Mouse (Mus musculus): ENCODE measurements around the gene Hoxc10. TPM values are rescaled to one million over a fixed set of nuclear protein-coding genes. Genes with fewer than 3 reads are reported as not detected.

The Hoxc10 gene
- polyA plus RNA-seq, 1 experiment from 2014 or later: not detected

GRCm38 (mm10) chr15:102996548-102996947, 30.0 kb downstream of the Hoxc10 start:
- H3K27me3 ChIP-seq (replicated peaks; ENCODE audit: control insufficient read depth, insufficient read depth, low read length): peaks cover 93% of the 10 kb centered on the region
- no peaks in the 10 kb centered on the region for H3K36me3 ChIP-seq (ENCODE audit: control insufficient read depth, insufficient read depth)
- H3K4me3 ChIP-seq (replicated peaks; ENCODE audit: low read length): no peak overlapping the region
- peaks cover 10% of the 10 kb centered on the region for H3K4me1 ChIP-seq (replicated peaks; ENCODE audit: control insufficient read depth, insufficient read depth, low read length)
- H3K9ac ChIP-seq (replicated peaks; ENCODE audit: low read depth, low read length): no peak overlapping the region
- H3K4me2 ChIP-seq (ENCODE audit: low read length): no peak overlapping the region
- ATAC-seq: no peak
- H3K27ac ChIP-seq (ENCODE audit: low read length): no peak overlapping the region
- H3K9me3 ChIP-seq (ENCODE audit: control insufficient read depth, low read length): no peaks in the 10 kb centered on the region
- under 1% methylated on average over 9 of the region's 9 CpGs for WGBS

GRCm38 (mm10) chr15:102997431-102997830, 30.8 kb downstream of the Hoxc10 start:
- WGBS: 0% methylated on average over 3 of the region's 3 CpGs
- Histone ChIP-seq H3K4me3 (replicated peaks; ENCODE audit: low read length) (no peak overlapping the region), H3K4me2 (ENCODE audit: low read length) (no peak overlapping the region), H3K27me3 (replicated peaks; ENCODE audit: control insufficient read depth, insufficient read depth, low read length) (peaks cover 93% of the 10 kb centered on the region), H3K27ac (ENCODE audit: low read length) (no peak overlapping the region), H3K36me3 (ENCODE audit: control insufficient read depth, insufficient read depth) (no peaks in the 10 kb centered on the region), H3K9me3 (ENCODE audit: control insufficient read depth, low read length) (no peaks in the 10 kb centered on the region), H3K9ac (replicated peaks; ENCODE audit: low read depth, low read length) (no peak overlapping the region), H3K4me1 (replicated peaks; ENCODE audit: control insufficient read depth, insufficient read depth, low read length) (peaks cover 10% of the 10 kb centered on the region)
- no peak for ATAC-seq

GRCm38 (mm10) chr15:102997939-102998355, 31.4 kb downstream of the Hoxc10 start, which contains the start of gene Hoxc6:
TSS of gene Hoxc6 (plus strand) at chr15:102998257.
- H3K27me3 ChIP-seq (replicated peaks; ENCODE audit: control insufficient read depth, insufficient read depth, low read length): peaks cover 93% of the 10 kb centered on the region
- peak within 1 kb of the TSS; percentile 57 for H3K4me2 ChIP-seq (ENCODE audit: low read length)
- 1% methylated on average over 19 of the region's 19 CpGs for WGBS
- peak within 1 kb of the TSS; percentile 41 for H3K4me3 ChIP-seq (replicated peaks; ENCODE audit: low read length)
- H3K4me1 ChIP-seq (replicated peaks; ENCODE audit: control insufficient read depth, insufficient read depth, low read length): peaks cover 10% of the 10 kb centered on the region
- H3K9me3 ChIP-seq (ENCODE audit: control insufficient read depth, low read length): no peaks in the 10 kb centered on the region
- no peak for ATAC-seq
- H3K9ac ChIP-seq (replicated peaks; ENCODE audit: low read depth, low read length): no peak within 1 kb of the TSS; the same call in 1 of the 2 replicates
- H3K36me3 ChIP-seq (ENCODE audit: control insufficient read depth, insufficient read depth): no peaks in the 10 kb centered on the region
- no peak within 1 kb of the TSS for H3K27ac ChIP-seq (ENCODE audit: low read length)

- Histone ChIP-seq H3K27me3 (replicated peaks; ENCODE audit: control insufficient read depth, insufficient read depth, low read length) (peaks cover 95% of the 10 kb centered on the region), H3K4me1 (replicated peaks; ENCODE audit: control insufficient read depth, insufficient read depth, low read length) (peaks cover 10% of the 10 kb centered on the region), H3K4me2 (ENCODE audit: low read length) (peak overlapping the region; percentile 57), H3K27ac (ENCODE audit: low read length) (no peak overlapping the region), H3K36me3 (ENCODE audit: control insufficient read depth, insufficient read depth) (no peaks in the 10 kb centered on the region), H3K9ac (replicated peaks; ENCODE audit: low read depth, low read length) (no peak overlapping the region), H3K9me3 (ENCODE audit: control insufficient read depth, low read length) (no peaks in the 10 kb centered on the region), H3K4me3 (replicated peaks; ENCODE audit: low read length) (peak overlapping the region; percentile 41)
- ATAC-seq: peak; percentile 18; the same call in 1 of the 2 replicates
- WGBS: 1% methylated on average over 19 of the region's 19 CpGs
These were observed 32.1 kb downstream of the Hoxc10 start for GRCm38 (mm10) chr15:102998608-102999182.

GRCm38 (mm10) chr15:102999183-102999831, 32.7 kb downstream of the Hoxc10 start:
- Histone ChIP-seq H3K4me2 (ENCODE audit: low read length) (peak overlapping the region; percentile 57), H3K4me1 (replicated peaks; ENCODE audit: control insufficient read depth, insufficient read depth, low read length) (peaks cover 10% of the 10 kb centered on the region), H3K4me3 (replicated peaks; ENCODE audit: low read length) (peak overlapping the region; percentile 41), H3K9ac (replicated peaks; ENCODE audit: low read depth, low read length) (peak overlapping the region; percentile 37; the same call in 1 of the 2 replicates), H3K9me3 (ENCODE audit: control insufficient read depth, low read length) (no peaks in the 10 kb centered on the region), H3K27me3 (replicated peaks; ENCODE audit: control insufficient read depth, insufficient read depth, low read length) (peaks cover 98% of the 10 kb centered on the region), H3K36me3 (ENCODE audit: control insufficient read depth, insufficient read depth) (no peaks in the 10 kb centered on the region), H3K27ac (ENCODE audit: low read length) (no peak overlapping the region)
- under 1% methylated on average over 33 of the region's 33 CpGs for WGBS
- peak; percentile 85 for ATAC-seq

- H3K9ac ChIP-seq (replicated peaks; ENCODE audit: low read depth, low read length): no peak overlapping the region
- no peaks in the 10 kb centered on the region for H3K36me3 ChIP-seq (ENCODE audit: control insufficient read depth, insufficient read depth)
- ATAC-seq: peak; percentile 20; the same call in 1 of the 2 replicates
- 1% methylated on average over 11 of the region's 11 CpGs for WGBS
- no peak overlapping the region for H3K4me3 ChIP-seq (replicated peaks; ENCODE audit: low read length)
- no peaks in the 10 kb centered on the region for H3K9me3 ChIP-seq (ENCODE audit: control insufficient read depth, low read length)
- peaks cover 10% of the 10 kb centered on the region for H3K4me1 ChIP-seq (replicated peaks; ENCODE audit: control insufficient read depth, insufficient read depth, low read length)
- H3K27me3 ChIP-seq (replicated peaks; ENCODE audit: control insufficient read depth, insufficient read depth, low read length): peaks cover 98% of the 10 kb centered on the region
- H3K27ac ChIP-seq (ENCODE audit: low read length): no peak overlapping the region
- no peak overlapping the region for H3K4me2 ChIP-seq (ENCODE audit: low read length)
These were observed 33.4 kb downstream of the Hoxc10 start for GRCm38 (mm10) chr15:102999955-103000354.

- peaks cover 98% of the 10 kb centered on the region for H3K27me3 ChIP-seq (replicated peaks; ENCODE audit: control insufficient read depth, insufficient read depth, low read length)
- H3K9ac ChIP-seq (replicated peaks; ENCODE audit: low read depth, low read length): no peak overlapping the region
- no peaks in the 10 kb centered on the region for H3K36me3 ChIP-seq (ENCODE audit: control insufficient read depth, insufficient read depth)
- peaks cover 10% of the 10 kb centered on the region for H3K4me1 ChIP-seq (replicated peaks; ENCODE audit: control insufficient read depth, insufficient read depth, low read length)
- WGBS: under 1% methylated on average over 24 of the region's 24 CpGs
- no peak overlapping the region for H3K4me2 ChIP-seq (ENCODE audit: low read length)
- no peak overlapping the region for H3K27ac ChIP-seq (ENCODE audit: low read length)
- H3K4me3 ChIP-seq (replicated peaks; ENCODE audit: low read length): no peak overlapping the region
- ATAC-seq: no peak
- H3K9me3 ChIP-seq (ENCODE audit: control insufficient read depth, low read length): no peaks in the 10 kb centered on the region
These were observed 33.9 kb downstream of the Hoxc10 start for GRCm38 (mm10) chr15:103000501-103000901.

- Histone ChIP-seq H3K9ac (replicated peaks; ENCODE audit: low read depth, low read length) (no peak overlapping the region), H3K27me3 (replicated peaks; ENCODE audit: control insufficient read depth, insufficient read depth, low read length) (peaks cover 98% of the 10 kb centered on the region), H3K9me3 (ENCODE audit: control insufficient read depth, low read length) (no peaks in the 10 kb centered on the region), H3K4me3 (replicated peaks; ENCODE audit: low read length) (no peak overlapping the region), H3K36me3 (ENCODE audit: control insufficient read depth, insufficient read depth) (no peaks in the 10 kb centered on the region), H3K27ac (ENCODE audit: low read length) (no peak overlapping the region), H3K4me1 (replicated peaks; ENCODE audit: control insufficient read depth, insufficient read depth, low read length) (peaks cover 10% of the 10 kb centered on the region), H3K4me2 (ENCODE audit: low read length) (no peak overlapping the region)
- ATAC-seq: no peak
- WGBS: 6% methylated on average over 2 of the region's 2 CpGs
These were observed 34.8 kb downstream of the Hoxc10 start for GRCm38 (mm10) chr15:103001370-103001769.

GRCm38 (mm10) chr15:103002156-103002555, 35.6 kb downstream of the Hoxc10 start:
- no peak overlapping the region for H3K4me2 ChIP-seq (ENCODE audit: low read length)
- no peak overlapping the region for H3K27ac ChIP-seq (ENCODE audit: low read length)
- H3K4me3 ChIP-seq (replicated peaks; ENCODE audit: low read length): no peak overlapping the region
- no peak for ATAC-seq
- H3K4me1 ChIP-seq (replicated peaks; ENCODE audit: control insufficient read depth, insufficient read depth, low read length): peaks cover 10% of the 10 kb centered on the region
- 4% methylated on average over 4 of the region's 4 CpGs for WGBS
- no peaks in the 10 kb centered on the region for H3K9me3 ChIP-seq (ENCODE audit: control insufficient read depth, low read length)
- peaks cover 99% of the 10 kb centered on the region for H3K27me3 ChIP-seq (replicated peaks; ENCODE audit: control insufficient read depth, insufficient read depth, low read length)
- no peaks in the 10 kb centered on the region for H3K36me3 ChIP-seq (ENCODE audit: control insufficient read depth, insufficient read depth)
- no peak overlapping the region for H3K9ac ChIP-seq (replicated peaks; ENCODE audit: low read depth, low read length)

Measured in forebrain, embryonic 16.5 days (tissue).